Mouse (Mus musculus): ENCODE data around the gene Myo6. TPM values are rescaled to one million over a fixed set of nuclear protein-coding genes. Genes with fewer than 3 reads are reported as not detected.

Myo6 gene
- total RNA-seq, 1 experiment from 2014 or later = 14.0 TPM

Other genes starting within 250 kb of the Myo6 start
- gene Filip1, start 152.2 kb upstream of the Myo6 start, total RNA-seq (2017) = 0.35 and 1.1 TPM in 2 replicates
- gene Senp6, start 98.1 kb upstream of the Myo6 start, total RNA-seq (2017) = 270 and 300 TPM in 2 replicates